Mouse (Mus musculus) right cerebral cortex, adult 2 months (tissue): Measurements from ENCODE around the gene Clip2.
"Not testable (repeated sequence)": the region's sequence is repeated elsewhere in the genome, so short reads cannot be mapped to it uniquely, and the experiment has no call there.

Experiments
- DNase-seq, 2 experiments: peaks; one replicate each; pipeline ENCODE4 v3.0.0; 2021 to 2022; ENCODE audit warnings: low spot score in 2 of 2

Clip2 gene

GRCm38 (mm10) chr5:134490465-134490864 lies 61.8 kb downstream of the Clip2 start:
- no peak for DNase-seq

- no peak for DNase-seq
These were observed 62.7 kb downstream of the Clip2 start for GRCm38 (mm10) chr5:134489583-134489982.

GRCm38 (mm10) chr5:134488596-134488995 lies 63.6 kb downstream of the Clip2 start:
- DNase-seq = no peak

DNA sequence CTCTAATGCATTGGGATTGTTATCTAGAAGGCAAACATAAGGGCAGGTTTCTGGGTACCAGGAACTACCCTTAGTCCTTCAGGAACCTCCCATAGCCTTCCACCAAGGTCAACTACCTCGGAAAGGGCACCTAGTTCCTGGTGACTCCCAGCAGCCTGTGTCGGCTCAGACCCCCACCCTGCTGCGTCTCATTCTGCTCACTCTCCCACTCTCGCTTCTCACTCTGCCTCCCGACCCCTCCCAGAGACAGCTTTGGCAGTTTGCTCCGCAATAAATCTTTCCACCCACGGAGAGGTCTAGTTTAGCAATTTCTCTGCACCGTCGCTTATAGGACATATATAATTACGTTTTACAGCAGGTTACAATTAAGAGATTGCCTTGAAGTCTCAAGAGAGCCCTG lies 64.2 kb downstream of the Clip2 start:
- no peak for DNase-seq

DNA sequence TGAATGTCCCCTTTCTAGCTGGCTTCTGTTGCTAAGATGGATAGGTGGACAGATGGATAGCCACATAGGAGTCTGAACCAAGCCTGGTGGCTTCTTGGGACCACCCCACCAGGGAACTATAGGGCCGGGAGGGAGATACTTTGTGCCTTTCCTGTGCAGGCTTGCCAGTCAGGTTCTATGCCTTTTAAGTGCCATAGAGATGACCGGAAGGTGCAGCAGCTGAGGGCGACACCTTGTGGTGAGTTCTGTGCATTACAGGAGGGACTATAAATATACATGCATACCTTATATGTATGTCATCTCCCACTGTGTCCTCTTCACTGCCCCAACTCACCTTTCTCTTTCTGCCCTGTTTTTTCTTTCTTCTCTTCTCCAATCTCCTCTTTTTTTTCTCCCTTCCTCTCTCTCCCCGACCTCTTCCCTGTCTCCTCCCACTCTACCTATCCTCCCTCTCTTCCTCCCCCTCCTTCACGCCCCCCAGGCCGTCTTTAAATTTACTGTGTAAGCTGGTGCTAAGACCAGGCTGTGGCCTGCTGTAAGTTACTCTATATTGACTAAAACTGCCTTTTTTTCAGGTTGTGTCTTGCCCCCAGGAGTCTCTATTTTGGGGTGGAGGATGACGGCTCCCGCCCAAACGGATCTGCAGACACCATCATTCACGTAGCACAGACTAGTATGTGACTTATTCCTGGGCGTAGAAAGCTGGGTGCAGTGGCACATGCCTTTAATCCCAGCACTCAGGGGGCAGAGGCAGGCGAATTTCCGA lies 66.2 kb downstream of the Clip2 start:
- DNase-seq = peak; percentile 79 to 82

- DNase-seq = no peak
These were observed 67.0 kb downstream of the Clip2 start for GRCm38 (mm10) chr5:134485183-134485730.

- no peak for DNase-seq
These were observed 68.9 kb downstream of the Clip2 start for GRCm38 (mm10) chr5:134483291-134483690.

DNA sequence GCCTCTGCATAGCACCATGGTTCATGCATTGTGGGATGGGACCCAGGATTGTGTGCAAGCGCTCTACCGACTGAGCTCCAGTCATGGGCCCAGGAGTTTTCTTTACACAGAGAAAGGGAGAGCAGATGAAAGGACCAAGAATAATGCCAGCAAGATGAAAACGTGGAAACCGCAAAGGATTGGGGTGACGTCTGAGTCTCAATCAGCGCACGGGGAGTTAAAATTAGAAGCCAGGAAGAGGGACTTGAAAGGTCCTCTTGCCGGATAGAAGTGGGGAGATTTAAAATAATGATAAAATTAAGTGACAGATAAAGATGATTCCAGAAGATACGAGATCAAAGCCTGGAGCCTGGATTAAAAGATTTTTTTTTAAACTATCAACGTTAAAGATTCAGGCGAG lies 69.9 kb downstream of the Clip2 start:
- DNase-seq = no peak

- not testable (repeated sequence) for DNase-seq
These were observed 73.3 kb downstream of the Clip2 start for GRCm38 (mm10) chr5:134478886-134479285.

GRCm38 (mm10) chr5:134475686-134476085 lies 76.5 kb downstream of the Clip2 start:
- DNase-seq = not testable (repeated sequence)

DNA sequence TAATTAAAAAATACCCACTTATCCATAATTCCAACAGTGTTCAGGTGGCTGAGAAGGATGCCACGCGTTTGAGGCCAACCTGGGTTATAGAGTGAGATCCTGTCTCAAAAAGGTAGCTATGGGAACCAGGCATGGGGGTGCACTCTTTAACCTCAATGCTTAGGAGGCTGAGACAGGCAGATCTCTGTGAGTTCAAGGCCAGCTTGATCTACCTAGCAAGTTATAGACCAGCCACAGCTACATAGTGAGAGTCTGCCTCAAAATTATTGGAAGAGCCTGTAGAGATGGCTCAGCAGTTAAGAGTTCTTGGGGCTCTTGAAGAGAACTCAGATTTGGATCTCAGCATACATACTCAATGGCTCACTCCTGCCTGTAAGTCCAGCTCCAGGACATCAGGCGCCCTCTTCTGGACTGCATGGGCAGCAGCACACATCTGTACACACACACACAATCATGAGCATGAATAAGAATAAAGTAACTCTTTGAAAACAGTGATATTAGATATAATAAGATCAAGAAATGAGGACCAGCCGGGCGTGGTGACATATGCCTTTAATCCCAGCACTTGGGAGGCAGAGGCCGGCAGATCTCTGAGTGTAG lies 77.1 kb downstream of the Clip2 start:
- no peak for DNase-seq

DNA sequence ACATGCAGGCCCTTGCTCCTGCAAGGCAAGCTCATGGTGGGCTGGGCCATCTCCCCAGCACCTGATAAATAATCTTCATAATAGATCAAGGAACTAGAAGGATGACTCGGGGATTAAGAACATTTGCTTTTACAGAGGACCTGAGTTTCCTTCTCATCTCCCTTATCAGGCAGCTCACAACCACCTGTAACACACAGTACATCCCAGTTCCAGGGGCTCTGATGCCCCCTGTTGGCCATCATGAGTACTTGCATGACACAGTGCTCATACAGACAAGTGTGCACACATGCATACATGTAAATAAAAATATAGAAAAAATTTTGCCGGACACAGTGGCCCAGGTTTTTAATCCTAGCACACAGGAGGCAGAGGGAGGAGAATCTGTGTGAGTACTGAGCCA lies 78.3 kb downstream of the Clip2 start:
- DNase-seq = no peak

GRCm38 (mm10) chr5:134470538-134471169 lies 81.6 kb downstream of the Clip2 start:
- no peak for DNase-seq

DNA sequence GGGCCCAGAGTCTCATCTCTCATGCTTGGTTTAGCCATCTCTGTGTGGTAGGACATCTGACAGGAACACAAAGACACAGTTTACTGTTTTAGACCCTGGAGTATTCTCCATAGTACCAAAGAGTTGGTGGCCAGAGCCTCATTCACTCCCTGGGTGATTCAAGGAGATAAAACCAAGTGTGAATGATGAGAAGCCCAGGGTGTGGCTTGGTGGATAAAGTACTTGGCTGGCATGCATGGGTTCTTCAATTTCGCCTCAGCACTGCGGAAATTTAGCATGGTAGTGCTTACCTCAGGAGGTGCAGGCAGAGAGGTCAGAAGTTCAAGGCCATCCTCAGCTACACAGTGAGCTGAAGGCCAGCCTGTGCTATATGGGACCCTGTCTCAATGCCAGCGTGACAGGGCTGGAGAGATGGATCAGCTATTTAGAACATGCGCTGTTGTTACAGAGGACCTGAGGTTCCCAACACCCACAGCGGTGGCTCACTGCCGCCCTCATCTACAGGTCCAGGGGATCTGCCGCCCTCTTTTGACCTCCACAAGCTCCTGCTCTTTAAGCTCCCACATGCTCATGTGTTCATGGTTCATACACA lies 82.6 kb downstream of the Clip2 start:
- DNase-seq = no peak

DNA sequence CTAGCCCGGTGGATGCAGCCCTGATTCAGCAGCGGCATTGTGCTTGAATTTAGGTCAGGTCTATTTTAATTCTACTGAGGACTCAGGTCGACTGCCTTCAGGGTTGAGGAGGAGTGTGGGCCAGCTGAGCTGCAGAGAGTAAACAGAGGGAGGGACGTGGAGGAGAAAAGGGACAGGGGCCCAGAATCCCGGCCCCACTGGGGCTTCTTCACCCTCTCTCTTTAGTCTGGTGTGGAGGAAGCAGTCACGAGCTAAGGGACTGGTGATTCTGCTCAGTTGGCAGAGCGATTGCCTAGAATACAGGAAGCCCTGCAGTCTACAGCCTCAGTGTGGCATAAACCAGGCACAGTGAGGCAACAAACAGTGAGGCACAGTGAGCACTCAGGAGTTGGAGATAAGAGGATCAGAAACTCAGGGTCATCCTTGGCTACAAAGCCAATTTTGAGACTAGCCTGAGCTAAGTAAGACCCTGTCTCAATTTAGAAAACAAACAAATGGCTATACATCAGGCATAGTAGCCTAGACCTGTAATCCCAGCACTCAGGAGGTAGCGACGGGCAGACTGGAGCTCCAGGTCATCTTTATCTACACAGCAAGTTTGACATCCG lies 84.0 kb downstream of the Clip2 start:
- DNase-seq = peak in 1 of 2 experiments; percentile 59

- DNase-seq = no peak
These were observed 85.1 kb downstream of the Clip2 start for GRCm38 (mm10) chr5:134467030-134467549.

GRCm38 (mm10) chr5:134466296-134467029 lies 85.8 kb downstream of the Clip2 start:
- DNase-seq = peak in 1 of 2 experiments; percentile 60

DNA sequence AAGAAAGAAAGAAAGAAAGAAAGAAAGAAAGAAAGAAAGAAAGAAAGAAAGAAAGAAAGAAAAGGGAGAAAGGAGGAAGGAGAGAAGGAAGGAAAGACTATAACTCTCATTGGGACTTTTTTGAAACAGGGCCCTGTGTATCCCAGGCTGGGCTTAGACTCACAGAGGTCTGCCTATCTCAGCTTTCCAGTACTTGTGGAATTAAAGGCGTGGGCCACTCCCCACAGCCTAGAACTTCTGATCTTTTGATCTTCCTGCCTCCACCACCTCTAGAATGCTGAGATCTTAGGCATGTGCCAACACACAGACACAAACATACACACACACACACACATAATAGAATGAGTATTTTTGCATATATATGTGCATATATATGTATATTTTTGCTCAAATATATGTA lies 87.0 kb downstream of the Clip2 start:
- DNase-seq = no peak

GRCm38 (mm10) chr5:134464225-134464624 lies 88.0 kb downstream of the Clip2 start:
- no peak for DNase-seq

- DNase-seq = no peak
These were observed 89.5 kb downstream of the Clip2 start for GRCm38 (mm10) chr5:134462731-134463130.

DNA sequence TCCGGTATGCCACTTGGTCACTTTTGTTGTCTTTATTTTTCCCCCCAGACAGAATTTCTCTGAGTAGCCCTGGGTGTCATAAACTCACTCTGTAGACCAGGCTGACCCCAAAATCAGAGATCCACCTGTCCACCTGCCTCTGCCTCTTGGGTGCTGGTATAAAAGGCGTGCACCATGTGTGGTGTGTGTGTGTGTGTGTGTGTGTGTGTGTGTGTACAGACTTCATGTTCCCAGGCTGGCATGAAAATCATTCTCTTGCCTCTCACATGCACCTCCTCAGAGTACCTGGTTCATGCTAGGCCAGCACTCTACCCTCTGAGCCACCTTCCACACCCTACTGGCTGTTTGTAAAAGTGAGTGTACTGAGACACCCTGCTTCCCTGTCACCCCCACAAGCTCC lies 89.9 kb downstream of the Clip2 start:
- no peak for DNase-seq
